Mouse (Mus musculus) lung, adult 2 months (tissue): ENCODE results near the gene Zcchc14.

Source experiments
- CTCF ChIP-seq: fragments of 200-500 bp; IDR thresholded peaks from 2 replicates; pipeline ENCODE4 v1.5.1; 2011; ENCODE audit warnings: mild to moderate bottlenecking, low read length, control low read depth; ENCODE audit not compliant: insufficient read depth
- POLR2A ChIP-seq: fragments of 200-500 bp; IDR thresholded peaks from 2 replicates; pipeline ENCODE4 v1.6.1; 2011; ENCODE audit warnings: low read depth, mild to moderate bottlenecking, control low read depth, low read length, borderline replicate concordance; ENCODE audit errors: extremely low read depth

DNA sequence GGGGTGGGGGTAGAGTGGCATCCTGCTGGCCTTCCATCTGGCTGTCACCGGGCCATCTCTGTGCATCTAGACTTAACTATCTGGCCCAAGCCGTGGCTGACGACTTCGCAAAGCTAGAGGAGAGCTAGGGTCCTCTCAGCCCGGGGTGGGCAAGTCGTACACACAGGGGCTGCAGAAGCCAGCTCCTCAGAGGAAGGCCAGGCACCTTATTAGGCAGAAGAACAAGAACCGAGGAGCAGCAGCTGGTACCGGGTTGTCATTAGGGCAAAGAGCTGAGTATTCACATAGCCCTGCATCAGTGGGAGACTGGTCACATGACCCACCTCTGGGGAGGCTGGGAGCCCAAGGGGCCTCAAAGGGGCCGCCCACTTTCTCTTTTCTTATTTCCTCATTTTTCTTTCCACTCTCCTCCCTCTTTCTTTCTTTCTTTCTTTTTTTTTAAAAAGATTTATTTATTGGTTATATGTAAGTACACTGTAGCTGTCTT is 46.0 kb upstream of the Zcchc14 start:
- TF ChIP-seq CTCF = no peak
- TF ChIP-seq POLR2A = no peak
